Mouse (Mus musculus): ENCODE measurements around the gene Cox7a1.
"Not testable (repeated sequence)": the region's sequence is repeated elsewhere in the genome, so short reads cannot be mapped to it uniquely, and the experiment has no call there.

DNA sequence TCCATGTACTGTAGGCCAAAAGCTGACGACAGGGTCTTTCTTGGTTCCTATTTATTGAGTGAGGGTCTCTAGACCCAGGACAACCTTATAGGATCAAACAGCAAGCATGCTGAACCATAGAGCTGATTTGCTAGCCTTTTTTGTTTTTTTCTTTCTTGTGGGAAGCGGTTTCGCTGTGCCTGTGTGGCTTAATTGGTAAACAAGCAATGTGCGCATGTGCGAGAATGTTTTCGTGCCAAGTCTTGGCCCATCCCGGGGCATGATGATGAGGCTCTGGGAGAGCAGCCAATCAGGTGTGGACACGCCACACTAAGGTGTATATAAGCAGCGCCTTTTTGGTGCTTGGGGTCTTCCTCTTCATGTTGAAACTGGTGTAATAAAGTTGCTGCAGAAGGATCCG, 2.0 kb upstream of the Cox7a1 start:
- TF ChIP-seq CTCF (IDR thresholded peaks at IDR 0.05; ENCODE audit: borderline replicate concordance, control insufficient read depth, extremely low read depth, insufficient read depth, low read length, poor library complexity); POLR2A (IDR thresholded peaks at IDR 0.05; ENCODE audit: control insufficient read depth, extremely low read depth, insufficient read depth, low read length, poor library complexity): not testable (repeated sequence)

Measured in thymus, adult 2 months (tissue).